Mouse (Mus musculus) 3134 (cell line): ENCODE data around the gene Tm9sf1.

Experiments used
- DNase-seq: peaks from one replicate; pipeline ENCODE4 v3.0.0-alpha.2; 2011; ENCODE audit warnings: low spot score; ENCODE audit not compliant: insufficient read length; ENCODE audit errors: extremely low read depth

The Tm9sf1 gene

DNA sequence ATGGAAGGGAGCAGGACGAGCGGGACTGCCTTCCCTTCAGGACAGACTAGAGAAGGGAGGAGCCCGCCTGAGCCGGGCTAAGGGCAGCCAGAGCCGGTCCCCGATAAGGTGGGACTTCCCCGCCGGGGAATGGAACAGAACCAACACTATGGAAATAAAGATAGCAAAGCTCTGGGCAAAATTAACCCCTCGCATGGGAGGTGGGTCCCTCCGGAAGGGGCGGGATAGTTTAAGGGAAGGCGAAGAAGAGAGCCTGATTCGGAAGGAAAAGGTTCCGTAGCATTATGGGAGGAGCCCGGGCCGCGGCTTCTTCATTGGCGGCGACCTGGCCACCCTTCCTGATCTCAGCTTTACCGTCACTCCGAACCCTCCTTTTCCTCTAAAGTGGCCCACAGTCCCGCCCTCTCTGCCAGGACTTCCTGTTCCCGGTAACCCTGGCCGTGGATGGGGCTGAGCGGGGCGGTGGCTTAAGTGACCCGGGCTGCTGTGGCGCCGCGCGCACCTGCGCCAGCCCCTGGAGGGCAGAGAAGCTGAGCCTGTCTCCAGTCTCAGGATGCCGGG lies 52.2 kb downstream of the Tm9sf1 start, which contains the start of gene Rnf31:
Gene Rnf31 (plus strand): TSS at position 378 of the 561 bp plus-strand sequence.
- peak; percentile 90 for DNase-seq

DNA sequence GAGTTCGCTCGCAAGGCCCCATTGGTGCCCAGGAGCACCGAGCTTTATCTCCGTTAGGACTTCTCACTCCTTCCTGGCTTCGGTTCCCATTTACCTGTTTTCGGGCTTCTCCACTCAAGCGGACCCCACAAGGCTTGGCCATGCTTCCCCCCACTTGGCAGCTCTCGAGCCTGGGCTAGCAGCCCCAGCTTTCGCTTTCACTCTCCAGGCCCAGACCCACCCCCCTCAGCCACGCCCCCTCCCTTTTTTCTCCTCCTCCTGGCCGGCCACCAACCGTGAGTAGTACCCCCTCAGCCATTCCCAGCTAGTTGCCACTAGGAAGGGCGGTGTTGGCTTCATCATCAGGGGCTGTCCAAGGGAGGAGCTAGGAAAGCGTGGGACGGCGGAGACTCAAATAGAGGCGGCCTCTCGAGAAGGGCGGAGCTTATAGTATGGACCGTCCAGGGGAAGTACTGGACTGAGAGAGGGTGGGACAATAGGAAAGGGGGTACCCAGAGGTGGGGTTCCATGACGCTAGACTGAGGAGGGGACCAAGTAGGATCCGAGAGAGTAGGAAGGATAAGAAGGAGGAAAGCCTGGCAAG lies 52.8 kb downstream of the Tm9sf1 start, which contains the start of gene Psme2:
Gene Psme2 (minus strand): TSS at position 366 of the 583 bp plus-strand sequence.
- peak; percentile 92 for DNase-seq

DNA sequence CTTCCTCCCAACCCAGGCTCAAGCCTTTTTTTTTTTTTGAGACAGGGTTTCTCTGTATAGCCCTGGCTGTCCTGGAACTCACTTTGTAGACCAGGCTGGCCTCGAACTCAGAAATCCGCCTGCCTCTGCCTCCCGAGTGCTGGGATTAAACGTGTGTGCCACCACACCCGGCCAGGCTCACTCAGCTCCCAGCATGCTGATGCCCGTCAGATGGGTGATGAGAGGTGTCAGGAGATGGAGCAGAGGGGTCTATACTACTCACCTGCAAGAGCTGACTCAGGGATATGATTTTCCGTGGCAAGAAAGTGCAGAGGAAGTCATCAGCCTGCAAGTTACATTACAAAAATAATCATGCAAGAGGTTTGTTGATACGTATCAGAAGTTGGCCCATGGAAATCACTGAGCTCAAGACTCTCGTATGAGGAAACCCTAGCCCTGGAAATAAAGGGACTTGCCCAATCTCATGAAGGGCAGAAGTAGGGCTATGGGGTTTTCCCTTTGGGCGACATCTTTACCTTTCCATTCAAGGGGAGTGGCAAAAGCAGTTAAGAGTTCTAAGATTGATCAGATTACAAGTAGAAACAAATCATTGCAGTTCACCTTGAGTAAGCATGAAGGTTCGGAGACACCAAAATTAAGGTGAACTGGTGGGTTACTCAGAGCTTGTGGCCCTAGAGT lies 53.7 kb downstream of the Tm9sf1 start:
- no peak for DNase-seq

DNA sequence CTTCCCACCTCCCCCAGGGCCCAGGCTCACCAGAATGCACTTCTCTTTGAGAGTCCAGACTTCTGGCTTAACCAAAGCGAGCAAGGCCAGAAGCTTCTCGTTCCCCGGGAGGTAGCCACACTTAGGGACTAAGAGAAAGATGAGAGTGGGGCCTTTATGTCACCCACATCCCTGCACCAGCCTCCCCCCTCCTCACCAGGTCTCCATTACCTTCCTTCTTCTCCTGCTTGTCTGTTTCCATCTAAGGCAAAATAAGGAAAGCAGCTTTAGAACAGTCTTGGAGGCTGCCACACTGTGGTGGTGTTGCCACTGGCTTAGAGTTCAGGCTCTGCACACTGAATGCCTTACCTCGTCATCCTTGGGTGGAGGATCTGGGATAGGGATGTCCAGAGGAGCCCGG lies 54.3 kb downstream of the Tm9sf1 start:
- no peak for DNase-seq

DNA sequence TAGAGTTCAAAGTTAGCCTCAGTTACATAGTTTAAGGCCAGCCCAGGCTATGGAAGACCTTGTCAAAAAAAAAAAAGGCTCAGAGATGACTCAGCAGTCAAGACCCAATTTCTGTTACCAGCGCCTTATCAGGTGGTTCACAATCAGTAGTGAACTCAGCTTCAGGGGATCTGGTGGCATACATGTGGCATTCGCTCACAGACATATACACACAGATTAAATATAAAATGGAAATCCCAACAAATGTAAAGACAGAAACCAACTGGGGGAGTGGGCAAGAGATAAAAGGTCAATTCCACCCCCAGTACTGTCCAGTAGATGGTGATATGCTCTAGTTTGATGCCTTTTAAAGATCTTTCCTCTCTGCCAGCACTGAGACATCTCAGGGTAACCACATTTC lies 57.5 kb downstream of the Tm9sf1 start:
- DNase-seq, result no peak
